Mouse (Mus musculus): Measurements from ENCODE around the gene Clec2e. TPM values are rescaled to one million over a fixed set of nuclear protein-coding genes. Genes with fewer than 3 reads are reported as not detected.

Clec2e gene
- polyA plus RNA-seq (2015; fragmentation: Nextera tagmentation; extraction: Ambion mirVana): not detected in 2 replicates

GRCm38 (mm10) chr6:129100794-129101193 is at the start of gene Clec2e:
Clec2e (minus strand) TSS chr6:129100913.

GRCm38 (mm10) chr6:129045601-129046000 is 55.1 kb downstream of the Clec2e start, which contains the start of gene Klrb1f:
Klrb1f (plus strand) TSS chr6:129045901.

Other genes starting within 250 kb of the Clec2e start
- not detected in 2 replicates for gene Clec2i, start 213.3 kb downstream of the Clec2e start, polyA plus RNA-seq (2015; fragmentation: Nextera tagmentation; extraction: Ambion mirVana)
- 0.50 and 0.71 TPM in 2 replicates for gene BC035044, start 209.8 kb downstream of the Clec2e start, polyA plus RNA-seq (2015; fragmentation: Nextera tagmentation; extraction: Ambion mirVana)
- not detected in 2 replicates for gene Clec2g, start 166.5 kb downstream of the Clec2e start, polyA plus RNA-seq (2015; fragmentation: Nextera tagmentation; extraction: Ambion mirVana)
- 0.39 and 0.70 TPM in 2 replicates for gene Klrb1f, start 55.0 kb downstream of the Clec2e start, polyA plus RNA-seq (2015; fragmentation: Nextera tagmentation; extraction: Ambion mirVana)
- gene Clec2d, start 79.7 kb upstream of the Clec2e start, polyA plus RNA-seq (2015; fragmentation: Nextera tagmentation; extraction: Ambion mirVana): 0.25 TPM in 2 replicates
- gene Cd69, start 174.5 kb upstream of the Clec2e start, polyA plus RNA-seq (2015; fragmentation: Nextera tagmentation; extraction: Ambion mirVana): not detected in 2 replicates
- not detected in 2 replicates for gene 4922502D21Rik, start 230.9 kb upstream of the Clec2e start, polyA plus RNA-seq (2015; fragmentation: Nextera tagmentation; extraction: Ambion mirVana)
- gene Clec12a, start 241.8 kb upstream of the Clec2e start, polyA plus RNA-seq (2015; fragmentation: Nextera tagmentation; extraction: Ambion mirVana): 0.41 and 0.48 TPM in 2 replicates